Mouse (Mus musculus): Measurements from ENCODE around the gene Tfap2e. TPM values are rescaled to one million over a fixed set of nuclear protein-coding genes. Genes with fewer than 3 reads are reported as not detected.
A peak's percentile ranks its signal among the peaks of the same experiment; 100 is the strongest.

Gene Tfap2e
- polyA plus RNA-seq, 1 experiment from 2014 or later, result 0.18 TPM

DNA sequence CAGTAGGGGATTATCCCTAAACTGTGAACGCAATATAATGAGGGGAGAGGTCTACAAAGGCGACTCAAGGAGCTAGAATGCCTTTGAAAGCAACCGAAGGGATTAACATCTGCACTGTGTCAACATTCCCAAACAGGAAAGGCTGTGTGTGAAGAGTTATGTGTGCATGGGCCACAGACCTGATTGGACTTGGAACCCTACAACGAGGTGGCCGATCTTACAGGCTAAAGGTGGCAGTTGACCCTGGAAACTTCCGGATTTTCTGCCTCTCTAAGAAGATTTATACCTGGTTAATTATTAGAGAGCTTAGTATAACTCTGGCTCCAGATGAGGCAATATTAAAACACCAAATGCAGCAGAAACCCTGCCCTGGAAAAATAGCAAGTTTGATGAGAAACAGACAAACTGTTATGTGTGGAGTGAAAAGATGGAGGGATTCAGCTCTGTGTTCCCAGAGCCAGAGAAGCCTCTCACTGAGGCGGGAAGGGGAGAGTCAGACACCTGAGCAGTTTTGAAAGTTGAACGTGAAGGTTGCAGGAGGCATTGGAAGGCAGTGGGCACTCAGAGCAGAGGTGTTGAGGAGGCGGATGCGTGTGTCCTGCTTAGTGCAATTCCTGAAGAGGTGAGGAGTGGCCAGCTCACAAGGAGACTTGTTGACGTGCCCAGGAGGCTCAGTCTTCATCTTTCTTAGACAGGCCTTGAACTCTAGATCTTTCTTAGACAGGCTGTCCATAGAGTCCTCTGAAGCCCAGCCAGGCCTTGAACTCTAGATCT is 26.7 kb upstream of the Tfap2e start:
- no peaks in the 10 kb centered on the region for H3K4me1 ChIP-seq (replicated peaks)
- H3K4me2 ChIP-seq, result no peak overlapping the region
- WGBS, result 85% methylated on average over 11 of the region's 11 CpGs
- no peaks in the 10 kb centered on the region for H3K9me3 ChIP-seq
- no peak overlapping the region for H3K27ac ChIP-seq (replicated peaks)
- H3K36me3 ChIP-seq, result peaks cover 44% of the 10 kb centered on the region
- no peak overlapping the region for H3K4me3 ChIP-seq
- H3K9ac ChIP-seq, result no peak overlapping the region
- ATAC-seq (ENCODE audit: low read depth), result no peak
- H3K27me3 ChIP-seq, result no peaks in the 10 kb centered on the region

GRCm38 (mm10) chr4:126759435-126759834 is 23.4 kb upstream of the Tfap2e start:
- no peak for ATAC-seq (ENCODE audit: low read depth)
- Histone ChIP-seq H3K9me3 (no peaks in the 10 kb centered on the region), H3K4me3 (no peak overlapping the region), H3K9ac (no peak overlapping the region), H3K4me2 (no peak overlapping the region), H3K4me1 (replicated peaks) (peaks cover 9% of the 10 kb centered on the region), H3K36me3 (peaks cover 51% of the 10 kb centered on the region), H3K27ac (replicated peaks) (no peak overlapping the region), H3K27me3 (no peaks in the 10 kb centered on the region)
- WGBS, result 90% methylated on average over 2 of the region's 2 CpGs

- Histone ChIP-seq H3K4me3 (no peak overlapping the region), H3K27me3 (no peaks in the 10 kb centered on the region), H3K27ac (replicated peaks) (no peak overlapping the region), H3K4me1 (replicated peaks) (peaks cover 12% of the 10 kb centered on the region), H3K9me3 (no peaks in the 10 kb centered on the region), H3K4me2 (no peak overlapping the region), H3K36me3 (peaks cover 48% of the 10 kb centered on the region), H3K9ac (no peak overlapping the region)
- 87% methylated on average over 5 of the region's 5 CpGs for WGBS
- ATAC-seq (ENCODE audit: low read depth), result no peak
These were observed 22.3 kb upstream of the Tfap2e start for GRCm38 (mm10) chr4:126758299-126758698.

DNA sequence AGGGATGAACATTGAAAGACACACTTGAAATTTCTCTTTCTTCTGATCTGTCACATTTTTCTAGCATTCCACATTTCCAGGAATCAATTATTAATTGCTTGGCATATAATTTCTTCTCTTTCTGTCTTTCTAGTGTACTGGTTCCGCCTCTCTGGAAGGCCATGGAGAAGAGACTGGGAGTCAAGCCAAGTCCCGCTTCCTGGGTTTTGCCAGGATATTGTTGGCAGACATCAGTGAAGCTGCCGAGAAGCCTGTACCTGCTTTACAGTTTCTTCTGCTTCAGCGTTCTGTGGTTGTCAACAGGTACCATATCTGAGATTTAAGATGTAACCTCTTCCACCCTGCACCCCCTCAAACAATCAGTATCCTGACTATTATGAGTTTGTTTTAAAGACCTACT is 20.7 kb upstream of the Tfap2e start:
- Histone ChIP-seq H3K4me2 (no peak overlapping the region), H3K27me3 (no peaks in the 10 kb centered on the region), H3K36me3 (peaks cover 33% of the 10 kb centered on the region), H3K4me3 (no peak overlapping the region), H3K27ac (replicated peaks) (no peak overlapping the region), H3K4me1 (replicated peaks) (peaks cover 20% of the 10 kb centered on the region), H3K9me3 (no peaks in the 10 kb centered on the region), H3K9ac (no peak overlapping the region)
- no peak for ATAC-seq (ENCODE audit: low read depth)
- WGBS, result 78% methylated on average over 4 of the region's 4 CpGs

- peaks cover 39% of the 10 kb centered on the region for H3K4me1 ChIP-seq (replicated peaks)
- no peak for ATAC-seq (ENCODE audit: low read depth)
- peaks cover 28% of the 10 kb centered on the region for H3K36me3 ChIP-seq
- no peaks in the 10 kb centered on the region for H3K27me3 ChIP-seq
- peak overlapping the region; percentile 90 for H3K4me2 ChIP-seq
- H3K9ac ChIP-seq, result peak overlapping the region; percentile 91
- no peaks in the 10 kb centered on the region for H3K9me3 ChIP-seq
- H3K27ac ChIP-seq (replicated peaks), result no peak overlapping the region
- peak overlapping the region; percentile 96 for H3K4me3 ChIP-seq
- WGBS, result 43% methylated on average over 12 of the region's 12 CpGs
These were observed 18.8 kb upstream of the Tfap2e start for GRCm38 (mm10) chr4:126754736-126755374.

DNA sequence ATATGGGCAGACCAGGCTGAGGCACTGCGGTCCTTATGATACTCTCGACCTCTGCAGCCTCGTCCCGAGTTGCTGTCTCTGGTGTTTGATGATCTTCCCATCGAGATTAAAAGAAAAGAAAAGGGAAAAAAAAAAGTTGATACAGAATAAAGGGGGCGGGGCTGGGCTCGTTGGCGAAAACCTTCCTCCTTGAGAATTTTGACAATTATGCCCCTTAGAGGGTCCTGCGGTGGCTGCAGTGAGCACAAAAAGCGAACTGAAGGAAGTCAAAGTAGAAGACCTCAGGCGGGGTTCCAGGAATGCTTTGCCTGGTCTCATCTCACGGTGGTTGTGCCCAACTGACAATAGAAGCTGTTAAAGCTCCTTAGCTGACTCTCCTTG is 18.2 kb upstream of the Tfap2e start:
- peaks cover 45% of the 10 kb centered on the region for H3K4me1 ChIP-seq (replicated peaks)
- H3K9ac ChIP-seq, result peak overlapping the region; percentile 91
- peaks cover 26% of the 10 kb centered on the region for H3K36me3 ChIP-seq
- H3K27ac ChIP-seq (replicated peaks), result peak overlapping the region; percentile 98
- H3K4me2 ChIP-seq, result peak overlapping the region; percentile 90
- no peak for ATAC-seq (ENCODE audit: low read depth)
- peak overlapping the region; percentile 96 for H3K4me3 ChIP-seq
- H3K27me3 ChIP-seq, result no peaks in the 10 kb centered on the region
- 1% methylated on average over 12 of the region's 12 CpGs for WGBS
- H3K9me3 ChIP-seq, result no peaks in the 10 kb centered on the region

GRCm38 (mm10) chr4:126753268-126754230 is 17.5 kb upstream of the Tfap2e start, which contains the start of the genes Ncdn and AU040320:
Gene Ncdn (minus strand): TSS chr4:126753438.
Gene AU040320 (plus strand): TSS chr4:126753544.
- peak; percentile 98 for ATAC-seq (ENCODE audit: low read depth)
- Histone ChIP-seq H3K4me3 (peak within 1 kb of the TSS; percentile 96), H3K4me2 (peak within 1 kb of the TSS; percentile 90), H3K36me3 (peaks cover 32% of the 10 kb centered on the region), H3K27ac (replicated peaks) (peak within 1 kb of the TSS; percentile 98), H3K9me3 (no peaks in the 10 kb centered on the region), H3K4me1 (replicated peaks) (peaks cover 52% of the 10 kb centered on the region), H3K9ac (peak within 1 kb of the TSS; percentile 91), H3K27me3 (no peaks in the 10 kb centered on the region)
- under 1% methylated on average over 71 of the region's 71 CpGs for WGBS

DNA sequence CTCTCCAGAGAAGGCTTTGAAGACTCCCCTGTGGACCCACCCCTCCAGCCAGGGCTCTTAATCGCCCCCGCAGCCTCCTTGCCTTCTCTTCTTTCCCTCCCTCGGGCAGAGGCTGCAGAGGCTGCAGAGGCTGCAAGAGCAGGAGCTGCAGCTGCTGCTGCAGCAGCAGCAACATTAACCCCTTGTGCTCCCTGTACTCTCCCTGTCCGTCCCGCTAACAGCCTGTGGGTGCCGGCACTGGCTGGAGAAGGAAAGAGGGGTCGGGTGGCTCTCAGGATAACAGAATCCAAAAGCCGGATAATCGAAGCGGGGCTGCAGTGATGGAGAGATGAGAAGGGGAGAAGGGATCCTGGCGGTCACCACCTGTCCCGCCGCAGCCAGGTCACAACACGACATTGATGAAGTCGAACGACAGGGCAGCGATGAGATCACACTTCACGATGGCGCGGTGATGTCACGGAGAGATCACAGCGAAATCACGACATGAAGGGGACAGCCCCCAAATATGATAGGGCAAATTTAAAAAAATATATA is 16.6 kb upstream of the Tfap2e start:
- Histone ChIP-seq H3K27ac (replicated peaks) (peak overlapping the region; percentile 98), H3K27me3 (no peaks in the 10 kb centered on the region), H3K4me2 (peak overlapping the region; percentile 90), H3K9ac (peak overlapping the region; percentile 91), H3K4me3 (peak overlapping the region; percentile 96), H3K9me3 (no peaks in the 10 kb centered on the region), H3K4me1 (replicated peaks) (peaks cover 57% of the 10 kb centered on the region), H3K36me3 (peaks cover 32% of the 10 kb centered on the region)
- peak; percentile 9 for ATAC-seq (ENCODE audit: low read depth)
- under 1% methylated on average over 23 of the region's 23 CpGs for WGBS

- peak overlapping the region; percentile 96 for H3K4me3 ChIP-seq
- H3K36me3 ChIP-seq, result peaks cover 32% of the 10 kb centered on the region
- no peaks in the 10 kb centered on the region for H3K9me3 ChIP-seq
- peak overlapping the region; percentile 98 for H3K27ac ChIP-seq (replicated peaks)
- H3K27me3 ChIP-seq, result no peaks in the 10 kb centered on the region
- H3K4me1 ChIP-seq (replicated peaks), result peaks cover 57% of the 10 kb centered on the region
- H3K4me2 ChIP-seq, result peak overlapping the region; percentile 90
- 3% methylated on average over 13 of the region's 13 CpGs for WGBS
- H3K9ac ChIP-seq, result peak overlapping the region; percentile 91
- ATAC-seq (ENCODE audit: low read depth), result no peak
These were observed 16.1 kb upstream of the Tfap2e start for GRCm38 (mm10) chr4:126752024-126752607.

DNA sequence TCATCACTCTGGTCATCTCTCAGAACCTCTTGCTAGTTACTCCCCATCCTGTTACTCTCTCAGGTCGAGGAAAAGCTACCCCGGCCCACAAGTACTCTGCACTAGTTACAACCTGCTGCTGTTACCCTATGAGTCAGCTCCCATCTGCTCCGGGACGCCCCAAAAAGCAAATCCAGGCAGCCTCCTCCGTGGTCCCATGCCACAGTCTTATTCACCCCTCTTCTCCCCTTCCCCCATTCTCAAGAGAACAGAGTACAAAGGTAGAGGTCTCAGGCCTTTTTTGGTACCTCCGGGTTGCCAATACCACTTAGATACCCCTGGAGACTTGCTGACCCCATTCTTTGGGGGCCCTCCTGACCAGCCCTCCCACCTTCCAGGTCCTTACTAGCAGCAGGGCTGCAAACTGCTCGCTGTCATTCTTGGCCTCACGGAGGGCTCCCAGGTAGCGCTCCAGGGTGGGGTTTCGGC is 15.6 kb upstream of the Tfap2e start:
- WGBS, result 64% methylated on average over 10 of the region's 10 CpGs
- 0 out of 2 replicates have a peak overlapping the region, but pooled peaks have one; percentile 98 for H3K27ac ChIP-seq (replicated peaks)
- H3K4me2 ChIP-seq, result peak overlapping the region; percentile 90
- H3K4me1 ChIP-seq (replicated peaks), result peaks cover 57% of the 10 kb centered on the region
- H3K9ac ChIP-seq, result peak overlapping the region; percentile 91
- H3K9me3 ChIP-seq, result no peaks in the 10 kb centered on the region
- H3K4me3 ChIP-seq, result peak overlapping the region; percentile 96
- no peak for ATAC-seq (ENCODE audit: low read depth)
- no peaks in the 10 kb centered on the region for H3K27me3 ChIP-seq
- peaks cover 34% of the 10 kb centered on the region for H3K36me3 ChIP-seq

GRCm38 (mm10) chr4:126750863-126751555 is 15.0 kb upstream of the Tfap2e start:
- WGBS, result 79% methylated on average over 8 of the region's 8 CpGs
- ATAC-seq (ENCODE audit: low read depth), result no peak
- H3K27ac ChIP-seq (replicated peaks), result no peak overlapping the region

More at GRCm38 (mm10) chr4:126750863-126751555, 15.0 kb upstream of the Tfap2e start:
- Histone ChIP-seq H3K9me3 (no peaks in the 10 kb centered on the region), H3K4me1 (replicated peaks) (peaks cover 57% of the 10 kb centered on the region), H3K4me2 (peak overlapping the region; percentile 90), H3K9ac (peak overlapping the region; percentile 91), H3K4me3 (peak overlapping the region; percentile 96), H3K27me3 (no peaks in the 10 kb centered on the region), H3K36me3 (peaks cover 40% of the 10 kb centered on the region)

Measured in neural tube, embryonic 13.5 days (tissue).